Comparison of ENCODE assay signal across 8 mouse cellular contexts in the genomic region with DNA sequence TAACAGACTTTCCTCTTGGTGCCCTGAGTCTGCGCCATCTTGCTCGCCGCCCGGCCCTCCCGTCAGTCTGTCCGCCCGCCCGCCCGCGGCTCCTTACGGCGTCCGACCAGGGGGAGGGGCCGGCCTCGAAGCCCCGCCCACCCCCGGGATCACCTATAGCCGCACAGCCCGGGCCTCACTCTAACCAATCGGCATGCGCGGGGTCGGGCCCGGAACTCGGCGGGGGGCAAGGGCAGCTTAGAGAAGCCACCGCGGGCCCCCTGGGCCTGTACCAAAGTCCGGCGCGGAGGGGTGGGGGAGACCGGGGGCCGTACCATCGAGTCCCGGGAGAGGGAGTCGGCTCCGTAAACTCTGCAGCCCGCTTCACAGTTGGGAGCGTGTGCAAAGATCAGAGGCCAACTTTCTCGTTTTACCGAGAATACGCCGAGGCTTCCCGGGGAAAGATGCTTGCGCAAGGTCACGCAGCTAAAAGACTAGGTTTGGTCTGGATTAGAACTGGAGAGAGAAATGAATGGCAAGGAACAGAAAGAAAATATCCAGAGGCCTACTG. TPM values are rescaled to one million over a fixed set of nuclear protein-coding genes. Genes with fewer than 3 reads are reported as not detected.
DNase-seq lines count a peak whose midpoint lies in the region; ATAC-seq and TF ChIP-seq lines count a peak whose summit lies in the region.

A gene (minus strand): TSS at position 122 of the 550 bp plus-strand sequence.

- peak within 1 kb of the TSS; percentile 90 for H3K4me3 ChIP-seq in G1E (ENCODE audit: low read depth, low read length)
- peak within 1 kb of the TSS; percentile 90 for H3K4me3 ChIP-seq in forebrain, embryonic 16.5 days (replicated peaks; ENCODE audit: low read length)
- H3K4me3 ChIP-seq in layer of hippocampus, adult 2 months = peak within 1 kb of the TSS; percentile 79
- peak within 1 kb of the TSS; percentile 75 for H3K4me3 ChIP-seq in lung, embryonic 14.5 days (ENCODE audit: low read depth, low read length)
- H3K4me3 ChIP-seq in olfactory bulb, adult 2 months (ENCODE audit: insufficient read depth, low read depth, low read length) = peak within 1 kb of the TSS; percentile 92
- H3K4me3 ChIP-seq in thymus, adult 2 months (ENCODE audit: control insufficient read depth, insufficient read depth, low read length) = peak within 1 kb of the TSS; percentile 81

- H3K4me2 ChIP-seq in forebrain, embryonic 16.5 days (ENCODE audit: low read length) = peak within 1 kb of the TSS; percentile 85
- H3K4me2 ChIP-seq in lung, embryonic 14.5 days = peak within 1 kb of the TSS; percentile 80

- H3K9ac ChIP-seq in forebrain, embryonic 16.5 days (replicated peaks; ENCODE audit: low read depth, low read length) = peak within 1 kb of the TSS; percentile 90
- H3K9ac ChIP-seq in lung, embryonic 14.5 days = peak within 1 kb of the TSS; percentile 75

- peak within 1 kb of the TSS; percentile 77 for H3K27ac ChIP-seq in forebrain, embryonic 16.5 days (ENCODE audit: low read length)
- H3K27ac ChIP-seq in layer of hippocampus, adult 2 months = peak within 1 kb of the TSS; percentile 92
- peak within 1 kb of the TSS; percentile 72 for H3K27ac ChIP-seq in lung, embryonic 14.5 days (ENCODE audit: low read depth)
- peak within 1 kb of the TSS; percentile 64 for H3K27ac ChIP-seq in olfactory bulb, adult 2 months (ENCODE audit: insufficient read depth, low read depth, low read length)
- peak within 1 kb of the TSS; percentile 63 for H3K27ac ChIP-seq in thymus, adult 2 months (ENCODE audit: control insufficient read depth, insufficient read depth, low read length)

- peaks cover 53% of the 10 kb centered on the region for H3K4me1 ChIP-seq in G1E (ENCODE audit: insufficient read depth, low read depth, low read length)
- H3K4me1 ChIP-seq in forebrain, embryonic 16.5 days (replicated peaks; ENCODE audit: control insufficient read depth, insufficient read depth, low read length) = peaks cover 12% of the 10 kb centered on the region
- H3K4me1 ChIP-seq in lung, embryonic 14.5 days (ENCODE audit: insufficient read depth) = no peaks in the 10 kb centered on the region
- peaks cover 6% of the 10 kb centered on the region for H3K4me1 ChIP-seq in olfactory bulb, adult 2 months (ENCODE audit: control insufficient read depth, insufficient read depth, low read length)
- peaks cover 10% of the 10 kb centered on the region for H3K4me1 ChIP-seq in thymus, adult 2 months (replicated peaks; ENCODE audit: control insufficient read depth, insufficient read depth, low read length)

- peak; percentile 100 for DNase-seq in G1E (ENCODE audit: low spot score)
- DNase-seq in cerebellum, adult 18-20 months = peak; percentile 97 to 98
- DNase-seq in heart, postnatal 36 days = peak; percentile 96 to 97
- DNase-seq in layer of hippocampus, adult 2 months (ENCODE audit: low spot score in 2 of 2) = peak; percentile 96
- DNase-seq in lung, embryonic 14.5 days = peak; percentile 98
- peak; percentile 98 for DNase-seq in thymus, adult 2 months

- WGBS in forebrain, embryonic 16.5 days = under 1% methylated on average over 43 of the region's 46 CpGs
- 2% methylated on average over 46 of the region's 46 CpGs for WGBS in lung, embryonic 14.5 days
- under 1% methylated on average over 46 of the region's 46 CpGs for WGBS in olfactory bulb, adult 2 months
- WGBS in thymus, adult 2 months = under 1% methylated on average over 38 of the region's 46 CpGs

- peaks cover 29% of the 10 kb centered on the region for H3K36me3 ChIP-seq in G1E (replicated peaks)
- H3K36me3 ChIP-seq in forebrain, embryonic 16.5 days (ENCODE audit: control insufficient read depth, insufficient read depth) = no peaks in the 10 kb centered on the region
- H3K36me3 ChIP-seq in lung, embryonic 14.5 days (ENCODE audit: insufficient read depth) = peaks cover 16% of the 10 kb centered on the region
- H3K36me3 ChIP-seq in thymus, adult 2 months (ENCODE audit: control insufficient read depth, insufficient read depth, low read length) = no peaks in the 10 kb centered on the region

- ATAC-seq in G1E (ENCODE audit: extremely low read depth, insufficient number of reproducible peaks, low FRiP score, poor library complexity, severe bottlenecking) = peak; percentile 99
- ATAC-seq in forebrain, embryonic 16.5 days = peak; percentile 100
- peak; percentile 99 for ATAC-seq in lung, embryonic 14.5 days (ENCODE audit: insufficient read depth)

- H3K9me3 ChIP-seq in G1E (replicated peaks) = no peaks in the 10 kb centered on the region
- no peaks in the 10 kb centered on the region for H3K9me3 ChIP-seq in forebrain, embryonic 16.5 days (ENCODE audit: control insufficient read depth, low read length)
- H3K9me3 ChIP-seq in lung, embryonic 14.5 days (ENCODE audit: low read depth, low read length) = no peaks in the 10 kb centered on the region

- peak; percentile 74 for TF ChIP-seq POLR2A in olfactory bulb, adult 2 months (IDR thresholded peaks at IDR 0.05; ENCODE audit: insufficient read depth, low read depth, low read length)
- TF ChIP-seq POLR2A in thymus, adult 2 months (IDR thresholded peaks at IDR 0.05; ENCODE audit: control insufficient read depth, extremely low read depth, insufficient read depth, low read length, poor library complexity) = peak; percentile 66

- no peaks in the 10 kb centered on the region for H3K27me3 ChIP-seq in G1E (ENCODE audit: insufficient read depth, low read length)
- no peaks in the 10 kb centered on the region for H3K27me3 ChIP-seq in forebrain, embryonic 16.5 days (replicated peaks; ENCODE audit: control insufficient read depth, insufficient read depth, low read length)
- no peaks in the 10 kb centered on the region for H3K27me3 ChIP-seq in lung, embryonic 14.5 days (ENCODE audit: insufficient read depth, low read length)
- H3K27me3 ChIP-seq in thymus, adult 2 months (ENCODE audit: control insufficient read depth, insufficient read depth, low read length) = no peaks in the 10 kb centered on the region

- intact Hi-C loops in heart, postnatal 36 days (cut with DNase I) = loop anchor here (1.0 kb wide), 1 partner anchor 47 kb away; no protein-coding TSS in a partner anchor

- no peak for TF ChIP-seq CTCF in G1E (IDR thresholded peaks at IDR 0.05; ENCODE audit: low read depth, low read length)
- peak; percentile 58 for TF ChIP-seq CTCF in layer of hippocampus, adult 2 months (conservative IDR thresholded peaks at IDR 0.05)
- peak; percentile 34 for TF ChIP-seq CTCF in lung, embryonic 14.5 days (IDR thresholded peaks at IDR 0.05; ENCODE audit: low read depth)
- TF ChIP-seq CTCF in olfactory bulb, adult 2 months (IDR thresholded peaks at IDR 0.05; ENCODE audit: insufficient read depth, low read depth, low read length) = no peak
- TF ChIP-seq CTCF in thymus, adult 2 months (IDR thresholded peaks at IDR 0.05; ENCODE audit: borderline replicate concordance, control insufficient read depth, extremely low read depth, insufficient read depth, low read length, poor library complexity) = no peak

RNA-seq across cellular contexts. Expression of the gene that starts here (rescaled TPM):
- 79.8 and 86.5 TPM in 2 replicates for total RNA-seq in G1E (2014; fragmentation: Nextera tagmentation)
- total RNA-seq in G1E (2017) = 64.5 and 76.7 TPM in 2 replicates
- polyA plus RNA-seq in G1E (2012) = 53.7 and 63.6 TPM in 2 replicates
- polyA plus RNA-seq in forebrain, embryonic 16.5 days (2015; fragmentation: Nextera tagmentation; extraction: Ambion mirVana) = 113 and 116 TPM in 2 replicates
- total RNA-seq in heart, postnatal 36 days (2021) = 10 to 100 TPM; 17.7 to 21.1 TPM
- 10 to 100 TPM; 48.9 to 49.8 TPM for total RNA-seq in layer of hippocampus, adult 2 months (2021)
- polyA plus RNA-seq in lung, embryonic 14.5 days (2014; fragmentation: Nextera tagmentation; extraction: Ambion mirVana) = 243 and 246 TPM in 2 replicates
- not detected in 2 replicates for polyA plus RNA-seq in olfactory bulb, adult 2 months (2012; ENCODE audit: insufficient read depth, insufficient read length, low replicate concordance, missing spikeins)
- polyA plus RNA-seq in thymus, adult 2 months (2012; rRNA removed) = 198 and 201 TPM in 2 replicates

Comparison
In these comparisons a context has a peak if more than half of its experiments do, and no peak if none do; other contexts are left out.
1. Peak in every context shown above with its lines: DNase-seq, ATAC-seq, H3K4me3 ChIP-seq and H3K27ac ChIP-seq.
2. CTCF ChIP-seq: peak in layer of hippocampus, adult 2 months (single experiment) and lung, embryonic 14.5 days (single experiment); none in G1E (single experiment), olfactory bulb, adult 2 months (single experiment) and thymus, adult 2 months (single experiment).